Mouse (Mus musculus): ENCODE results near the gene Lrtm2. TPM values are rescaled to one million over a fixed set of nuclear protein-coding genes. Genes with fewer than 3 reads are reported as not detected.
"Not testable (repeated sequence)": the region's sequence is repeated elsewhere in the genome, so short reads cannot be mapped to it uniquely, and the experiment has no call there.

Lrtm2 gene
- polyA plus RNA-seq, 1 experiment from 2014 or later = 0.16 TPM

DNA sequence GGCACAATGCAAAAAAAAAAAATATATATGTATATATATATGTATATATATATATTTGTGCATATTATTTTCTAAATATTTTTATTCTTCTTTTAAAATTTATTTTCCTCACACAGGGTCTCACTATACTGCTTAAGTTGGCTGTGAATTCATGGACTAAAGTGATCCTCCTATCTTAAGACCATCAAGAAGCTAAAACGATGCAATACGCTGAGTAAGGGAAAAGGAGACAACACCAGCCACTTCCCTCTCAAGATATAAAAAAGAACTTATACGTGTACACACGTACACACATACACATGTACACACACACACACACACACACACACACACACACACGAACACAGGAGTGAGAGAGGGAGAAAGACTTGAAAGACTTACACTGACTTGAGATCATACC is 33.0 kb upstream of the Lrtm2 start:
- 98% methylated on average over 5 of the region's 5 CpGs for WGBS
- H3K4me2 ChIP-seq (ENCODE audit: low read depth, low read length, severe bottlenecking) = no peak overlapping the region
- no peak overlapping the region for H3K9ac ChIP-seq (ENCODE audit: low read length)
- no peaks in the 10 kb centered on the region for H3K9me3 ChIP-seq (ENCODE audit: control insufficient read depth, low read length)
- no peak for ATAC-seq (replicated peaks; ENCODE audit: low FRiP score)
- DNase-seq (ENCODE audit: low spot score) = no peak
- H3K36me3 ChIP-seq (ENCODE audit: control insufficient read depth, insufficient read depth, low read length) = no peaks in the 10 kb centered on the region; the same call in 1 of the 2 replicates
- H3K27ac ChIP-seq (ENCODE audit: low read depth, low read length) = no peak overlapping the region
- no peak overlapping the region for H3K4me3 ChIP-seq (ENCODE audit: low read depth, low read length)
- H3K27me3 ChIP-seq (ENCODE audit: control insufficient read depth, insufficient read depth, low read length) = no peaks in the 10 kb centered on the region
- H3K4me1 ChIP-seq (replicated peaks; ENCODE audit: control insufficient read depth, insufficient read depth, low read length) = no peaks in the 10 kb centered on the region

DNA sequence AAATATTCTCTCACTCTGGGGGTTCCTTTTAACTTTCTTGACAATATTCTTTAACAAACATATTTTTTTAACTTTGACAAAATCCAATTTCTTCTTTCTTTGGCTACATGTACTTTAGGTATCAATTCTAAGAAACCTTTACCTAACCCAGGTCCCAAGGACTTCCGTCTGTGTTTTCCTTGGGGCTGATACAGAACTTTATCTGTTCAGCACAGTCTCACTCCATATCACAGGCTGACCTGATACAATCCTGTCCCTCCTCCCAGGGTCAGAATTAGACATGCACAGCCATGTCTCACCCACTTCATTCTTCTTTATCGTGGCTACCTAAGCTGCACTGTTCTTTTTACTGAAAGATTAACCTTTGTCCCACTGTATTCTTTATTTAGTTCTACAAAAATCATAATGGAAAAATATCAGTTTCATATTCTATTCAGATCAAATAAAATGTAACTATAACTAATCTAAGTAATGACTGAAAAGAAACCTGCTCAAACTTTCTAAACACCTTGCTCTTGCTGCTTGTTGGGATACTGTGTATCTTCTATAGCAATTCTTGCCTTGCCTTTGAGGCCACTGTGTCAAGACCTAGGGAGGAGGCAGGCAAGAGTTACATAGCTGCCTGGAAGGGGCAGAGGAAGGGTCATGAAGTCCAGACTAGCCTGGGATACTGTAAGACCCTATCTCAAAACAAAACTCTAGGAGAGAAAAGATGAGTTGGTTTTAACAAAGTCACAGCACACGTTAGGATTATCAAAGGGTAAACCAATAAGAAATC is 30.5 kb upstream of the Lrtm2 start:
- ATAC-seq (replicated peaks; ENCODE audit: low FRiP score) = no peak
- Histone ChIP-seq H3K9ac (ENCODE audit: low read length) (no peak overlapping the region), H3K36me3 (ENCODE audit: control insufficient read depth, insufficient read depth, low read length) (no peaks in the 10 kb centered on the region; the same call in 1 of the 2 replicates), H3K4me3 (ENCODE audit: low read depth, low read length) (no peak overlapping the region), H3K27ac (ENCODE audit: low read depth, low read length) (no peak overlapping the region), H3K4me2 (ENCODE audit: low read depth, low read length, severe bottlenecking) (no peak overlapping the region), H3K9me3 (ENCODE audit: control insufficient read depth, low read length) (no peaks in the 10 kb centered on the region), H3K4me1 (replicated peaks; ENCODE audit: control insufficient read depth, insufficient read depth, low read length) (no peaks in the 10 kb centered on the region), H3K27me3 (ENCODE audit: control insufficient read depth, insufficient read depth, low read length) (no peaks in the 10 kb centered on the region)
- 90% methylated on average over 3 of the region's 3 CpGs for WGBS
- DNase-seq (ENCODE audit: low spot score) = no peak

DNA sequence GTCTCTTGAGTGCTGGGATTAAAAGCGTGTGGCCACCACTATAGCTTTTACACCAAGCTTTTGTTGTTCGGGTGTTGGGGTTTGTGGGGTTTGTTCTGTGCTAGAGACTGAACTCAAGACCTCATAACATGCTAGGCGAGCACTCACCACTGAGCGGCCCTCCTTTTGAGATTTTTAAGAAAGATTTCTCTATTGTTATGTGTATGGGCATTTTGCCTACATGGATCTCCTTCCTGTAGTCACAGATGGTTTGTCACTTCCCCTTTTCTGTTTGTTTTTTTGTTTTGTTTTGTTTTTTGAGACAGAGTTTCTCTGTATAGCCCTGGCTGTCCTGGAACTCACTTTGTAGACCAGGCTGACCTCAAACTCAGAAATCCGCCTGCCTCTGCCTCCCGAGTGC is 29.7 kb upstream of the Lrtm2 start:
- H3K9ac ChIP-seq (ENCODE audit: low read length); H3K27ac ChIP-seq (ENCODE audit: low read depth, low read length); H3K4me2 ChIP-seq (ENCODE audit: low read depth, low read length, severe bottlenecking); H3K9me3 ChIP-seq (ENCODE audit: control insufficient read depth, low read length); H3K36me3 ChIP-seq (ENCODE audit: control insufficient read depth, insufficient read depth, low read length); H3K4me3 ChIP-seq (ENCODE audit: low read depth, low read length); ATAC-seq (replicated peaks; ENCODE audit: low FRiP score); H3K27me3 ChIP-seq (ENCODE audit: control insufficient read depth, insufficient read depth, low read length); DNase-seq (ENCODE audit: low spot score); H3K4me1 ChIP-seq (replicated peaks; ENCODE audit: control insufficient read depth, insufficient read depth, low read length): not testable (repeated sequence)
- 95% methylated on average over 6 of the region's 6 CpGs for WGBS

DNA sequence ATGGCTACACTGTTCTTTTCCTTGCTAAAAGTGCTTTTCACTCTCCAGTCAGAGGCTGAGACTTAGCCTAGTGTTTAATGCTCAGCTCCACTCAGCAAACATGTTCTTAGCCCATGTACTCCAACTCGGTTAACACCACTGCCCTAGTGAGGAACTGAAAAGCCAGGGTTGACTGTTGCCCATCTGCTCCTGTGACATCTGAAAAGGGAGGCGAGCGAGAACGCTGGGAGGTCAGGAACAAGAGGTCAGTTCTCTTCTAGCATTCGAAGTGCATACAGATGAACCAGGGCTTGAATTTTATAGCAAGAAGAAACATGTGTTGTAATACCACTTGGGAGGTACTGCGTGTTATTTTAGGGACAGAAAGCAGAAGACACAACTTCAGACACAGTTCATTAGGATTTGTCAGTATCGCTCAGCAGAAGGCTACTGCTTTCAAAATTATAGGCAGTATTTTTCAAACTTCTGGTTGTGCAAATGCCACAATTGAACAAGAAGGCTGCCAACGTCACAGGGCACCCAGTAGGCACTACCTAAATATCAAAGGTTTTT is 27.5 kb upstream of the Lrtm2 start:
- no peak for DNase-seq (ENCODE audit: low spot score)

DNA sequence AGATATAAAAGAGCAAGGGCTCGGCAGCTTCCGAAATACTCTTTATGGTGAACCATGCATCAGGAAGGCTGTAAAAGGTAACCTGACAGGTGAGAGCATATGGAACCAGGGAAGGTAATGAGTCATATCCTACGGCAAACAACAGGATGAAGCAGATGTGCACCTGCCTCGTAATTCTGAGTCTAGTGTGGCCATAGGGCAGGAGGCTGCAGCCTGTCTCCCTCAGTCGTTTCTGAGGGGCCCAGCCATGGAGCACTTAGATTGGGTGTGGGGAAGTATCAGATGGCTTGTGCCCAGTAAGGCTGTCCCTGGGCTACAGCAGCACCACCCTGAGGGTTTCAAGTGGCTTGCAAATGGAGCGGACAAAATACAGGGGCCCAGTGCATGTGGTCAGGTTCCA is 21.9 kb upstream of the Lrtm2 start:
- no peak for ATAC-seq (replicated peaks; ENCODE audit: low FRiP score)
- Histone ChIP-seq H3K9me3 (ENCODE audit: control insufficient read depth, low read length) (no peaks in the 10 kb centered on the region), H3K4me1 (replicated peaks; ENCODE audit: control insufficient read depth, insufficient read depth, low read length) (no peaks in the 10 kb centered on the region), H3K36me3 (ENCODE audit: control insufficient read depth, insufficient read depth, low read length) (no peaks in the 10 kb centered on the region; the same call in 1 of the 2 replicates), H3K4me2 (ENCODE audit: low read depth, low read length, severe bottlenecking) (no peak overlapping the region), H3K9ac (ENCODE audit: low read length) (no peak overlapping the region), H3K27me3 (ENCODE audit: control insufficient read depth, insufficient read depth, low read length) (no peaks in the 10 kb centered on the region), H3K4me3 (ENCODE audit: low read depth, low read length) (no peak overlapping the region), H3K27ac (ENCODE audit: low read depth, low read length) (no peak overlapping the region)
- 91% methylated on average over 6 of the region's 6 CpGs for WGBS
- no peak for DNase-seq (ENCODE audit: low spot score)

More for the DNA sequence above, 27.5 kb upstream of the Lrtm2 start:
- no peak overlapping the region for H3K4me3 ChIP-seq (ENCODE audit: low read depth, low read length)
- H3K4me1 ChIP-seq (replicated peaks; ENCODE audit: control insufficient read depth, insufficient read depth, low read length) = no peaks in the 10 kb centered on the region
- no peaks in the 10 kb centered on the region for H3K27me3 ChIP-seq (ENCODE audit: control insufficient read depth, insufficient read depth, low read length)
- ATAC-seq (replicated peaks; ENCODE audit: low FRiP score) = no peak
- WGBS = 92% methylated on average over 8 of the region's 8 CpGs
- H3K9me3 ChIP-seq (ENCODE audit: control insufficient read depth, low read length) = no peaks in the 10 kb centered on the region
- no peak overlapping the region for H3K4me2 ChIP-seq (ENCODE audit: low read depth, low read length, severe bottlenecking)
- no peaks in the 10 kb centered on the region; the same call in 1 of the 2 replicates for H3K36me3 ChIP-seq (ENCODE audit: control insufficient read depth, insufficient read depth, low read length)
- no peak overlapping the region for H3K9ac ChIP-seq (ENCODE audit: low read length)
- no peak overlapping the region for H3K27ac ChIP-seq (ENCODE audit: low read depth, low read length)

DNA sequence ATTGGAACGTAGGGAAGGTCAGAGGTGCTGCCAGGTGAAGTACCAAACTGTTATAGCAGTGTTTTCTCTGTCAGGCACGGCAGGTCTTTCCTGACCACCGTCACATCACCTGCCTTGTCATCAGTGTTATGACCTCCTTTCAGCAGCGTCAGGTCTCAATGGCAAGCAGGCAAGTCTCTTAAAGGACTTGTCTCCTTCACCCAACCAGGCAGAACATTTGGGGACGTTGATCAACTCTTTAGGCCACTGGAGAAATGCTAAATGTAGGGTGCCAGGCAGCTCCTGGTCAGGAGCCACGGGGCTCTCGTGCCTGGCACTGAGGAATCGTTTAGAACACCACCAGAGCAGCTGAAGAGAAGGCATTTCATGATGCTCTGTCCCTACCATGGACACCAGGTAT is 21.1 kb upstream of the Lrtm2 start:
- no peak for DNase-seq (ENCODE audit: low spot score)
- 85% methylated on average over 8 of the region's 8 CpGs for WGBS
- no peaks in the 10 kb centered on the region; the same call in 1 of the 2 replicates for H3K36me3 ChIP-seq (ENCODE audit: control insufficient read depth, insufficient read depth, low read length)
- H3K4me2 ChIP-seq (ENCODE audit: low read depth, low read length, severe bottlenecking) = no peak overlapping the region
- no peak overlapping the region for H3K27ac ChIP-seq (ENCODE audit: low read depth, low read length)
- H3K9me3 ChIP-seq (ENCODE audit: control insufficient read depth, low read length) = no peaks in the 10 kb centered on the region
- H3K4me3 ChIP-seq (ENCODE audit: low read depth, low read length) = no peak overlapping the region
- H3K9ac ChIP-seq (ENCODE audit: low read length) = no peak overlapping the region
- H3K27me3 ChIP-seq (ENCODE audit: control insufficient read depth, insufficient read depth, low read length) = no peaks in the 10 kb centered on the region
- no peak for ATAC-seq (replicated peaks; ENCODE audit: low FRiP score)
- no peaks in the 10 kb centered on the region for H3K4me1 ChIP-seq (replicated peaks; ENCODE audit: control insufficient read depth, insufficient read depth, low read length)

DNA sequence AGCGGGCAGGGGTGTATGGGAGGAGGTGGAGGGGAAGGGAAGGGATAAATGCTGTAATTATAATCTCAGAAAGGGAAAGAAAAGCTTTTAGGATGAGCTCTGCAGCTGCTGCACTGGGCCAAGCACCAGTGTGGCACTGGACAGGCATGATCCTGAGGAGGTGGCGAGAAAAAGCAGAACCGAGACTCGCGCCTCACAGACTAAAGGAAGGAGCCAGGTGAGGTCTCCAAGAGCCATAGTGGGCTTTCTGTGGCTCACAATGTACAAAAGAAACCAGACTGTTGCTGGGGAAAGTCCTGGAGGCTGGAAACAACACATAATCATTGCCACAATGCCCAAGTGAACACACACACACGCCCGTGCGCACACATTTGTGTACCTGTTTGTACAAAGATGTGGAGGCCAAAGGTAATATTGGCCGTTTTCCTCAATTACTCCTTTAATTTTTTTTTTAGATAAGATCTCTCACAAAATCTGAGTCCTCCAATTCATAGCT is 20.2 kb upstream of the Lrtm2 start:
- Histone ChIP-seq H3K4me2 (ENCODE audit: low read depth, low read length, severe bottlenecking) (no peak overlapping the region), H3K9ac (ENCODE audit: low read length) (no peak overlapping the region), H3K9me3 (ENCODE audit: control insufficient read depth, low read length) (no peaks in the 10 kb centered on the region), H3K4me3 (ENCODE audit: low read depth, low read length) (no peak overlapping the region), H3K27me3 (ENCODE audit: control insufficient read depth, insufficient read depth, low read length) (no peaks in the 10 kb centered on the region), H3K4me1 (replicated peaks; ENCODE audit: control insufficient read depth, insufficient read depth, low read length) (no peaks in the 10 kb centered on the region), H3K36me3 (ENCODE audit: control insufficient read depth, insufficient read depth, low read length) (no peaks in the 10 kb centered on the region; the same call in 1 of the 2 replicates), H3K27ac (ENCODE audit: low read depth, low read length) (no peak overlapping the region; the same call in 1 of the 2 replicates)
- no peak for DNase-seq (ENCODE audit: low spot score)
- 87% methylated on average over 9 of the region's 9 CpGs for WGBS
- ATAC-seq (replicated peaks; ENCODE audit: low FRiP score) = no peak

DNA sequence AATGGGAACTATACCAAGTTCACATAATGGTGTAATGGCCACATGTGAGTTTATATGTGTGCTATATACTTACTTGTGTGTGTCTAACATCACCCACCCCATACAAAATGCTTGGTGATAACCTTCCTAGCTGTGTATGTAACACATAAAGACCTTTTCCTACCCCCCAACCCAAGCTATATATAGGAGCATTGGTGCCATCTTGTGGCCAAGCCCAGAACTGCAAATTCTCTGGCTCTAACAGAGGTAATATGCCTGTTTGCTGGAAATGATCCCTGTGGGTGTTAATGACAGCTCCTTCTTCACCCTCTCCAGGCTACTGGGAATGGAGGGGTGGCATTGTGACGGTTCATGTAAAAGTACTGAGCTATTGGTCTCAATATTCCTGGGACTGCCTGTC is 17.7 kb upstream of the Lrtm2 start:
- WGBS = 6% methylated on average over 1 of the region's 1 CpGs
- Histone ChIP-seq H3K27ac (ENCODE audit: low read depth, low read length) (no peak overlapping the region), H3K9ac (ENCODE audit: low read length) (no peak overlapping the region), H3K27me3 (ENCODE audit: control insufficient read depth, insufficient read depth, low read length) (no peaks in the 10 kb centered on the region), H3K36me3 (ENCODE audit: control insufficient read depth, insufficient read depth, low read length) (no peaks in the 10 kb centered on the region), H3K9me3 (ENCODE audit: control insufficient read depth, low read length) (no peaks in the 10 kb centered on the region), H3K4me3 (ENCODE audit: low read depth, low read length) (no peak overlapping the region), H3K4me2 (ENCODE audit: low read depth, low read length, severe bottlenecking) (no peak overlapping the region), H3K4me1 (replicated peaks; ENCODE audit: control insufficient read depth, insufficient read depth, low read length) (no peaks in the 10 kb centered on the region)
- ATAC-seq (replicated peaks; ENCODE audit: low FRiP score) = peak; percentile 57
- peak; percentile 90 for DNase-seq (ENCODE audit: low spot score)

All from forebrain, embryonic 11.5 days (tissue).